Mouse (Mus musculus) right cerebral cortex, postnatal 4 days (tissue): ENCODE measurements around the gene Tex2.

Experiments used
- DNase-seq: peaks from one replicate; pipeline ENCODE4 v3.0.0-alpha.2; 2022

The Tex2 gene

DNA sequence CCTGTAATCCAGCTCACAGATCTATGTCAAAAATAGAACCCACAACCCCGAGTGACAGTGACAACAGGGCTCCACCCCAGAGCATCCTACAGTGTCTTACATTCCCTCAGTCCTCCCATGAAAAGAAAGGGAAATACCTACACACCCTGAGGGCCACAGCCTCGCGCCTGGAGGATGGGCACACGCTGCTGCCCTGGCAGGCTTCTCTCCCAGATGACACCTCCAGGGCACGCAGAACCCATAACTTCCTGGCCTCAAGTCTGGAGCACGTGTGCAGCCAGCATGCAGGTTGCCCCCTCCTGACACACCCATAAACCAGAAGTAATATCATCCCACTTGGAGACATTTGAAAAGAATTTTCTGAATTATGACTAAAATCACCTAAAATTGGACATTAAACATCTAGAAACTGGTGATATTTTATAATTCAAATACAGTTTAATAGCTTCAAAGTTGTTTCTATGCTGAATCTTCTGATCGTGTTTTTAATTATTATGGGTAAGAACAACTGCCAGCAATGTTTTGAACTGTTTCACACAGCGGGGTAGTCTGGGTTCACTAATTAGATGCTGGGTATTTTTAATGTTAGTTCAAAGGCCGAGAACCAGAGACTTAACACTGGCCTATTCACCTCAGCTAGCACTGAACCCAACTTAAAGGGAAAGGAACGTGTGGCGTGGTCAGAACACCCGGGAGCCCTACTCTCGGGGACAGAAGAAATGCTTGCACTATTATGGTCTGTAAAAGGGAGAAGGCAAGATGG is 72.5 kb downstream of the Tex2 start:
- no peak for DNase-seq

DNA sequence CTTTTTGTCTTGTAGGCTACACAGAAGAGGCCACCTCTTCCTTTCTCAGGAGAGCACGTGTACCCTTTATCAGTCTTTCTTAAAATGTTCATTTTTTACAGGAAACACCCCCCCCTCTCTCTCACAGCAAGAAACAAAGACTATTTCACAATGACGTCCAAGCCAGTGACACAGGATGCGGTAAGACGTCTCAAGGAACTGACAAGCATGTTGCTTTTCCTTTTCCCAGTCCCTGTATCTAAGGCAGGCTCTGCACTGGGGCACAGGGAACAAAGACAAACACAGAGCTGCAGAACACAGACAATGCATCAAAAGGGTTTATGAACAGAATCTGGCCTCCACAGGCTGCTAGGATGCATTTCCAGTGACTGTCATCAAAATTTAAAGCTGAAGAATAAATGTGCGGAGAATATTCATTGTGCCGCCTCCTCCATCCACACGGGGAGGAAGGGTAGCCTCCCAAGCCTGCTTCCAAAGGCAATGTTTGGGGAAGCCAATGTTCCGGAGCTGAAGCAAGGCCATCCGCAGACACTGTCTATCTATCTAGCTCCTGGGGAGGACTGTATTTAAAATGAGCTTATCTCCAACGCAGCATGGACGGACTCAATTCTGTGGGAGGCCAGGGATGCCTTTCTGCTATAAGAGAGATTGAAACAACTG is 76.8 kb downstream of the Tex2 start:
- DNase-seq, result no peak

DNA sequence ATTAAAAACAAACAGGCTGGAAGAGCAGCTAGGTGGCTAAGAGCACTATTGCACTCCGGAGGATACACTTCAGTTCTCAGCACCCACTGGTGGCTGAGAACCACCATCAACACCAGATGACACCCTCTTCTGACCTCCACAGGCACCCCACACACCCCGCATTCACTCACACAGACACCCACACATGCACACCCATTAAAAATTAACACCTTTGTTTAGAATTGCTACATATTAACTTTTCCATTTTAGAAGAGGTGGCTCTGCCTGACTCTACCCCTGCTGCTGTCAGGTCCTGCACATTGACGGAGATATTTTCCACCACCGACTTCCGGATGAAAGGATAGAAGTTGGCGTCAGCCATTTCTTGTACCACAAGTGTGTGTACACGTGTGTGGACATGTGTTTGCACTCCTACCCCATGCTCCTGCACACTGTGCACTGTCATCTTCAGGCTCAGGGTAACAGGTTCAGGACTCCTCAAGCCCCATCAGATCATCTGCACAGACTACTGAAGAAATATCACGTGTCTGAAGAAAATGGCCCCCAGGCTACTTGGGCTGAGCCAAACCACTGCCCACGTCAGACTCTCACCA is 77.5 kb downstream of the Tex2 start:
- DNase-seq, result no peak

DNA sequence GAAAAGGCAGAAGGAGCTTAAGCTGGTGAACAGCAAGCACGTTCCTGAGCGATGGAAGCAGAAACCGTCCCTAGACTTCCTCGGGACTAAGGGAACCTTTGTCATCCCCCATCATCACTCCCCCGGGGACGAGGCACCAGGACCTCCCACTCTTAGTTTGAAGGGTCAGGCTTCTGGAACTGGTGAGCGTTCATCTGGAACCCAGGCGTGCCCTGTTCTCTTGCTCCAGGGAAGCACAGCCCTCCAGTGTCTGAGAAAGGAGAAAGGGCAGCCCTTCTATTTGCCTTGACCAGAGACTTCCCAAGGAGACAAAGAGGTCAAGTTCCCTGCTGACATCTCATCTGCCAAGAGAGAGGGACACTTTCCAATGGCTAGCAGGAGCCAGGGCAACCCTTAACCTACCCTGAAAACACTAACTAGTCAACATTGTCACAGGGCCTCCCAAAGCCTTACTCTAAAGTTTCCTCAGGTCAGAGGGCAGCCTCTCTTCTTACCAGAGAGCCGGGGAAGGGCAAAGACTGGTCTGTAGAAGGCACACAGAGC is 80.9 kb downstream of the Tex2 start:
- no peak for DNase-seq

DNA sequence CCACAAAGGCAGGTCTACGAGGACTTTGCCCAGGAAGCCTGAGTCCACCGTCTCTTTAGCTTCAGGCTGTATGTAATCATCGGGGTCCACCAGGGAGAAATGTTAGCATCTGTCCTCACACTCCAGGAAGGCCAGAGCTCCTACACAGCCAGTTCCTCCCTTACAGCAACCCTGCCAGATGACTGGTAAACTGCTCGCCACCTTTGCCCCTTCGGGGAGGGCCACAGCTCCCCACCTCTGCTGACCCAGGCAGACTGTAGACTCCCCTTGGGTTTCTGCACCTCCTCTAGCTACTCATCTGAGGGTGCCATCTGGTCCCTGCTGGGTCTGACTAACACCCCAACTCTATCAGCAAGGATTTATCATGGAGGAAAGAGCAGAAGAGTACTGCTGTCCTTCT is 83.4 kb downstream of the Tex2 start:
- no peak for DNase-seq

DNA sequence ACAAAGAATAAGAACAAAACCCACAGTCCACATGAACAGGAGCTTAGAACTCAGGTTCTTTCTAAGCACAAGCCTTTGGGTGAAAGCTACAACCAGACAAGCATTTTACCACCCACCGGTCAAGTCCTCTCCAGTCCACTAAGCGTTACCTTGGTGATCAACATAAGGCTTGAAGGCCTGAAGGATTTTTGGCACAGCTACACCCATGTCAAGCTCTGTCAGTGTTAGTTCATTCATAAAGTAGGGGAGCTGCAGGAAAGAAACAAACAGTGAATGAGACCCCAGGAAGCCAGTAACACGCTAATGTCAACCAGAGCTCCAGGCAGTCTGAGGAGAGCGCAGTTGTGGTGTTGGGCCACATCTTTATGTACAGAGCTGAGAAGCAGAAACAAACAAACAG is 84.1 kb downstream of the Tex2 start:
- no peak for DNase-seq

DNA sequence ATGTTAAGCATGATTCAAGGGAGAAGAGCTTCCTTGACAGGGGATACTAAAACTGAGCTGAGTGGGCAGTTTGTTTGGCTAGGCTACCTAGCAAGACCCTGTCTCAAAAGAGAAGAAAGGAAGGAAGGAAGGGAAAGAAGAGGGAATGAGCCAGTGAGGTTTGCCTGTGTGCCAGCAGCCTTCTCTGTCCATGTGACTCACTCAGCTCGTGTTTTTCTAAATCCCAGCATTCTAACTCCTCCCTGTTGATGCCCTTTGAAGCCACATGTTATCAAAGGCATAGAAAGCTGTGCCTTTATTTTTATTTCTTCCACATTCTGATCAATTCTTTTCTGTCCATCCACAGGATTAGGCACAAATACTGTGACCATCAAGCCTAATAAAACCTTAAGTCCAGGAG is 85.3 kb downstream of the Tex2 start:
- DNase-seq, result no peak

DNA sequence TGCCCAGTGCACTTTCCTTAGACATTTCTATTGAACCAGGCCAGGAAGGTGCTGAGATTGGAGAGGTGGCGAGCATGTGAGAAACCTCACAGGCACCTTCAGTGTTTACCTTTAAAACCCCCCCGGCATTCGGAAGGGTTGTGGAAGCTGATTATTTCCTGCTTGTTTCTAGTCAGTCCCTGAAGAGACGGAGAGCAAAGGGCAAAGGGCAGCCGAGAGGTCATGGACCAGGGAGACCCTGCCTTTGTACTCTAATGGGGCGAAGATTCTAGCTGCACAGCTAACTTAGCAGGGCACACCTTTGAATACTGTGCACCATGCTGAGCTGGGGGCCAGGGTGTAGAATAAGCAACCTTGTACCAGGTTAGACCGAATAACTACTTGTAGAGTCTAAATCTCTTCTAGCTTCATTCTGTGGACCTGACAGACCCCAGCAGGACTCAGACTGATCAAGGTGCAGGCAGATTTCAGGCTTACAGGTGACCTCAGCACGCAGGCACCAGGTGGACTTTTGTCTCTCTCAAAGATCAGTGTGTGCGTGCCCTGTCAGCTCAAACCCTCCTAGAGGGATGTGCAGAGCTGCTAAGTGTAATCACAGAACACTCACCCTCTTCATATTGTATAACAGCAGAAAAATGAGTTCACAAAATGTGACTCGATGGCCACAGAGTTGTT is 85.9 kb downstream of the Tex2 start:
- DNase-seq, result no peak

DNA sequence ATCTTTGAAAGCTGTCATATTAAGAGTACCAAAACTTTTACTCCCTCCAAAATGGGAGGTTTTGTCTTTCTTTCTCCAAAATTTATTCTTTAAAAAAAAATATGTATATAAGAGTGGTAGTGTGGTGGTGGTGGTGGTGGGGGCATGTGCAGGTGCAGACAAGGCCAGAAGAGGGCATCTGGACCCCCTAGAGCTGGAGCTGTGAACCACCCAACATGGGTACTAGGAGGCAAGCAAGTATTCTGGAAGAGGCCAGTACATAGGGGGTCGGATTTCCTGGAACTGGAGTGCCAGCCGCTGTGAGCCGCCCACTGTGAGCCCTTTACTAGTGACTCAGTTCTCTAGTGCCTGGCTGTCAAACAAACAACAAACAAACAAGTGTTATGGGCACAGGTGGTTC is 90.7 kb downstream of the Tex2 start:
- no peak for DNase-seq

DNA sequence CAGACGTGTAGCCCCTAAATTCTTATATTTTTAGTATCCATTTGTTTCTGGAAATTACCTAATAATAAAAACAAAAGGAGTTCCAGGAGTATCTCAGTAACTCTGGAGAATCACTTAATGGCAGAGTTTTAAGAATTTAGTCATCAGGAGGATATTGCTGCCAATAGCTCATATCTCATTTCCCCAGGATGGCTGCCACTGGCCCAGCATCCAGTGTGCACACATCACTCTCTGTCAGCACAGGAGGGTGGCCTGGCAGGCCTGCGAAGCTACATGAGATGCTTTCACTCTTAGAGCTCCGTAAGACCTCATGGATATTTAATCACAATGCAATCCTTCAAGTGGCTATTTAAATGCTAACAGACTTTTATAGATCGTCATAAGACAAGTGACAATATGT is 91.6 kb downstream of the Tex2 start:
- DNase-seq, result no peak

DNA sequence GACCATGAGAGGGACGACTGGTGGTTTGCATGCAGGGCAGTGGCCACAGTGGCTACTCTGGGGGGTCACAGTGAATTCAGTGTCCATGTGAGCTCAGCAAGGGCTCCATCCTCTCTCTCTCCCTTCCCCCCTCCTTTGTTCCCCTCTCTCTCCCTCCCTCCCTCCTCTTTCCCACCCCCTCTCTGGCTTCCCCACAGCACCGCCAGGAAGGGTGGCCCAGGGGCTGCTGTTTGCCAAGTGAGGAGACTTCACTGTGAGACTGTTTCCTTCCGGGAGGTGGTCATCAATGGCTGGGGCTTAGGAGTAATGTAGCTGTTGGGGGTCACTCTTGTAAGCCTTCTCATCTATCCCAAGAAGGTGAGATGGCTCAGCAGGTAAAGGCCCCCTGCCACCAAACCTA is 92.8 kb downstream of the Tex2 start:
- no peak for DNase-seq

DNA sequence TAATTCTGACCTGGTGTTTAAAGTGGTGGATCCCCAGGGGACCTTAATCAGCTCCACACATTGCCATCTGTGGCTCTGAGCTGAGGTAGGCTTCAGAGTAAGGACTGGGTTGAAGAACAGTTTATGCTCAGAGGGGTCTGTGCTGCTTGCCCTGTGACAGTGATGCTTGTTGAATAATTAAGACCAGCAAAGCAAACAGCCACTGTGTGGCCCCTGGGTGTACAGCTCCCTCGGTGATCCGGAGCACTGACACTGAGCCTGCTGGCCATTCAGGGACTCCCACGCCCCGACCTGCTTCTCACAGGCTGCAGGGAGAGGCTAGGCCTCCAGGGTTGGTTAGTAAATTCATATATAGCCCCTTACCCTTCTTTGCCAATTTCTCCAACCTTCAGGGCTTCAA is 93.7 kb downstream of the Tex2 start:
- DNase-seq, result no peak

DNA sequence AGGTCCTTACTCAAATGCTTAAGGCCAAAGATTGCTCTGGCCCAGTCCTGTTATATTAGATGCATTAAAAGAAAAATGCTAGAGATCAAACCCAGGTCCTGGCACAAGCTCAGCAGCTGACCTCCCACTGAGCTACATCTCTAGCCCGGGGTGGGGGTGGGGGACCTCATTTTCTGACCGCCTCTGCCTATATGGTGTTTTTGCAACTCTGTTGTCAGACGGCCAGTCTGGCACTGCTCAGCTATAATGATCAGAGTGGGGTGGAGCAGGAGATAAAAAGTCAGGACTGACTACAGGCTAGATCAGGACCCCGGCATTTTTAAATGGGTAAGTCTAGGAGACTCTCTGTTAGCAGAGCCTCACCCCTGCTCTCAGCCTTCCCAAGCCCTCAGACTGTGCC is 94.8 kb downstream of the Tex2 start:
- DNase-seq, result no peak

DNA sequence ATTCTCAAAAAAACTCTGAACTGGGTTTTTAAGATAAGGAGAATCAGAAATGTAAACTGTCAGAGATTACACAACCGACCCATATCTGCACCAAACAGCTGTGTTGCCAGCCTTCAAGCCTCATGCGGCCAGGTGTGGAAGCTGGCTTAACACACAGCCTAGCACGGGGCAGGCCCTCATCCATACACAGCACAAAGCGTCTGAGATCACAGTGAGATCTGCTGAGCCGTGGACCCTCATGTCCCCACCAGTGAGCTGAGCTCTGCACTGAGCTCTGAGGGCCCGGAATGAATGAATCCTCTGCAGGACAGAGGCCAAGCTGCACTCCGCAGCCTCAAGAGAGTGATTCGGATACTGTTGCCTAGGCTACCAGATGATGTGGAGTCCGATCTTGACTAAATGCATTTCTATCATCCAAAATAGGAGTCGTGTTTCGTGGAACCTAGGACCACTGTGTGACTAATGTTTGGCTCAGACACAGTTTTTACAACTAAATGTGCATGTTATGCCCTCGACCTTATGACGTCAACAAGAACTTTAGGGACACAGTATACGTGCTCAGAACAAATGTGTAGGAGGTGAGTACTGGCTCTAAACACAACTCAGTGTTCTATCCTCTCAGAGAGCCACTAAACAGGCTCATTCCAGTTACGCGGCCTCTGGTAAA is 98.0 kb downstream of the Tex2 start:
- DNase-seq, result no peak

DNA sequence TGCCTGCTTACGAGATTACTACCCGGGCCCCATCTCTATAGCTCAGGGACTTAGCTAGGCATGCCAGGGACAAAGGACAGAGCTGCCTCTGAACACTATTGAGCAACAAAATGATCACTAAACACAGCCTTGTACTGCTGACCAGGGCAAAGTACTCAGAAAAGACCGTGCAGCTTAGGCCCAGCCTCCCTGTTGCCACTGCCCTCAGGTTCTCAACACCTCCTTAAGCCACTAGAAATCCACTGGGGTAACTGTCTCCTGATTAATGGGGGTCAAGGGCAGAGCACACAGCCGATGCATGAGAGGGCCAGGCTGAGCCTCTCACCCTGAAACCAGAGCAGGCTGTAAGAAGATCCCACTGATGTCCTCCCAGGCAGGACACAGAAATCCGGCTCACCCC is 98.8 kb downstream of the Tex2 start:
- no peak for DNase-seq

DNA sequence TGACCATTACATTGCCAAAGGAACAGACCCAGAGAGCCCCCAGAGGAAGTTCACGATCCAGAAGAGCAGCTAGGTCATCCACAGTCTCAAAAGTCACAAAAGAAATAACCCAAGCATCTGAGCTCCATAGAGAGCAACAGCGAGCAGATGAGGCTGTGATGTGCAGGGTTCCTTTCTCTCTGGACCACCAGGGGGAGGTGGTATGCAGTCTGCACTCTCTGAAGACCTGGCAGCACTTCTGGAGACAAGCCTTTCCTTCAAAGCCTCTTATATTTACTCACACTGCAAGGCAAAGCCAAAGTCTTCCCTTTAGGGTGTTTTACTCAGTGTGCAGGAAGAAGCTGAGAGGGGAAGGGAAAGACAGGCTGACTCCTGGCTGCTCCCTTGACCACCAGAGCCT is 100.1 kb downstream of the Tex2 start:
- peak; percentile 71 for DNase-seq

DNA sequence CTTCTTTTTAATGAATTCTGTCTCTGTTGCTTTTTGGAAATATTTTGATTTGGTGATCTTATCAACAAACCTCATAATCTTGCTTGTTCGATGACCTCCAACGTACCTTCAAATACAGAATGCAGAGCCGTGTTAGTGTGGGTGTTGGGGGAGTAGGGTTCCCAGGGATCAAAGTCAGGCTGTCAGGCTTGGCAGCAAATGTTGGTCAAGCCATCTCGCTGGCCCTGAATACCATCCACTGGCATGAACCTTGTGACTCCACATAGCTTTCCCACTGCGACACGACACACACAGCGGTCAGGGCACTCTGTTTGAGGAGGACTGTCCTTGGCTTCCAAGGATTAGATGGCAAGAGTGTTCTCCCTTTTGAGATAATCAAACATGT is 101.2 kb downstream of the Tex2 start:
- DNase-seq, result no peak

DNA sequence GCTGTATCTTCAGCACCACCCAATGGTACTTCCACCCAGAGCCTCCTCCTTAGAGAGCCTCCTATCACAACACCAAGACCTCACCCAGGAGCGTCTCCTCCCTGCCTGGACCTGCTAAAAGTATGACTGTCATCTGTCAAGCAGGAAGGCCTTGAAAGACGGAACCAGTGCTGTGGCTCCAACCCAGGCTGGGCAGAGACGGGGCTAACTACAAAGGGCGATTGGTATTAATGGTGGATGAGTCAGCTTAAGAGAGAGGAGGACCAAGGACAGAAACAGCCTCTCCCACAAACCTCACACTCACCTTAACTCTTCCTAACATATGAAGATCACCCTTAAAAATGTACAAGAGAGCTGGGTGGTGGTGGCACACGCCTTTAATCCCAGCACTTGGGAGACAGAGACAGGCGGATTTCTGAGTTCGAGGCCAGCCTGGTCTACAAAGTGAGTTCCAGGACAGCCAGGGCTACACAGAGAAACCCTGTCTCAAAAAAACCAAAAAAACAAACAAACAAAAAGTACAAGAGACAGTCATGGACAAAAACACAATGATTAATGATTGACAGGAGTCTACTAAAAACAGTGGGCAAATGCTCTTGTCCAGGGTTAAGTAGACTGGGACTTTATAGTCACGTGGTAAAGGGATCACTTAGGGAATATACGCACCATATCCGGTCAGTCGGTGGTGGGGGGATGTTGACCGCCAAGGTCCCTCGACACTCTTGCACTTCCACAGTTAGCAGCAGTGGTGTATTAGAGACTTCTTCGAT is 101.8 kb downstream of the Tex2 start:
- no peak for DNase-seq

DNA sequence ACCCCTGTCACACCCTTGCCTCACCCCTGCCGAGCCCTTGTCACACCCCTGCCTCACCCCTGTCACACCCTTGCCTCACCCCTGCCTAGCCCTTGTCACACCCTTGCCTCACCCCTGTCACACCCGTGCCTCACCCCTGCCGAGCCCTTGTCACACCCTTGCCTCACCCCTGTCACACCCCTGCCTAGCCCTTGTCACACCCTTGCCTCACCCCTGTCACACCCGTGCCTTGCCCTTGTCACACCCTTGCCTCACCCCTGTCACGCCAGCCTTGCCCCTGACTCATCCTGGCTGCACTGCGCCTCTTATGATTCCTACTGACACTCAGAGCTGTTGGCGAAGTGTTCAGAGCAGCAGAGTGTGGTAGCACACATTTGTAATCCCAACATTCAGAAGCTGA is 105.6 kb downstream of the Tex2 start:
- no peak for DNase-seq

DNA sequence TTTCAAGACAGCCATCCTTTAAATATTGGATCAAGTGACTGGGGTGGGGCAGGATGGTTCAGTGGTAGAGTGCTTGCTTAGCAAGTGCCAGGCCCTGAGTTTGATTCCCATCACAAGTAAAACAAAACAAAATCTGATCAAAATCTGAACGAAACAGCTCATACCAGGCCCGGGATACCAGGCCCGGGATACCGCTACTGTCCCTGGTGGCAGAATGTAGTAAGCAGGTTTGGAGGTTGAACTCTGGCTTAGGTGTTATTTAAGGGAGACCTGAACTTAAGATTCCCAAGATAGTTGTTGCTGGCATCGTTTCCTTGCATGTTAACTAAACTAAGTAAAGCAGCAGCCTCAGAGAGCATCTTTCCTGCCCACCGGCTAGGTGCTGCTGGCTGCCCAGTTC is 107.0 kb downstream of the Tex2 start:
- DNase-seq, result no peak

DNA sequence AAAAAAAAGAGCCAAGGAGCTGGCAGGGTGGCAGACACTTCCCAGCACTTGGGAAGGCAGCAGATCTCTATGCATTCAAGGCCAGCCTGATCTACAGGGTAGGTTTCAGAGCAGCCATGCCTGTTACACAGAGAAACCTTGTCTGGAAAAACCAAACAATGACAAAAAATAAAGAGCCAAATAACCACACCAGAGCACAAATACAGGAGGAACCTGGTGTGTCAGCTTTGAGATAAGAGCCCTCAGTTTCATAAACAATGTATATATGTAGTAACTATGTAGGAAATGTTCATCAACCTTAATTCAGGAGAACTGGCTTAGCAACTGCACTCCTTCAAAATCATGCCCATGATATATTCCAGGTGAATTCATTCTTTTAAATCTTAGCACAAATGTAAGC is 109.1 kb downstream of the Tex2 start:
- DNase-seq, result no peak

DNA sequence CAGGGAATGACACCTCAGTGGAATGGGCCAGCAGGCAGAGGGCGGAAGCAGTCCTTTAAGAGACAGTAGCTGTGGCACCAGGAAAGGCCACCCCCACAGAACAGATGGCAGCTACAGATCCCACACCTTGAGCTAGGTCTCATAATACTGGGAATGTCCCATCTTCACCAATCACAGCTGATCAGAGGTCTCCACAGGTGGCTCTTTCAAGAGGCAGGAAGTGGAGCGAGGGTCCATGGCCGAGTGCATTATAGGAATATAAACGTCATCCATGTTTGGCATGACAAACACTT is 109.9 kb downstream of the Tex2 start:
- no peak for DNase-seq
